Mouse (Mus musculus) MN1 (cell line): ENCODE data around the gene Ccl26.
"Not testable (repeated sequence)": the region's sequence is repeated elsewhere in the genome, so short reads cannot be mapped to it uniquely, and the experiment has no call there.

Experiments
- DNase-seq: peaks from one replicate; pipeline ENCODE4 v3.0.0-alpha.2; 2016; ENCODE audit warnings: low spot score

The Ccl26 gene

DNA sequence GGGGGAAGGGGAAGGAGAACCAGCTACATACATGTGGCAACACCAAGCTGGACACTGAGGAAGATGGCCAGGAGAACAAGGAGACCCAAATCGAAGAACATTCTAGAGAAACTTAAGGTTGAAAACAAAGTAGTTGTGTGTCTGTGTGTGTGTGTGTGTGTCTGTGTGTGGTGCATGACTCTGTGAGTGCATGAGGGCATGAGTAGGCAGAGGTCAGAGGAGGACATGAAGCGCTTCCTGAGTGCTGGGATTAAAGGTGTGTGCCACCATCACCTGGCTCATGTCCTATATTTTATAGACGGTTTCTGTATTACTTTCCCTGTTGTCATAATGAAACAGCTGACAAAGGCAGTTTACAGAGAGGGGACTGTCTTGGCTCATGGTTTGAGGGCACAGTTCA, at the start of gene Ccl26:
Gene Ccl26 (minus strand): TSS at position 101 of the 400 bp plus-strand sequence.
- no peak for DNase-seq

DNA sequence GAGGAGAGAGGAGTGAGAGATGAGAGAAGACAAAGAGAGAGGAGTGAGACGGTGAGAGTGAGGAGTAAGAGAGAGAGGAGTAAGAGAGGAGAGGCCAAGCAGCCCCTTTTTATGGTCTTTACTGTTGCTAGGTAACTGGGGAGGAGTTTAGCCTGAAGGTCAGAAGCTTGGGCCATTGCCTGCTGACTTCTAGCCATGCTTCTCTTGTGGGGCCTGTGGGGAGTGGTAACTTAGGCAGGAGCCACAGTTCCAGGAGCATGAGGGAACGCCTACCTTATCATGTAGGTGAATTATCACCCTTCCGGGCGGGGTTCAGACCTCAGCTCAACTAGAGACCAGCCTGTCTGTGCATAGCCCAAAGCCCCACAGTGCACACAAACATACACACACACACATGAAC, 46.4 kb upstream of the Ccl26 start:
- no peak for DNase-seq

DNA sequence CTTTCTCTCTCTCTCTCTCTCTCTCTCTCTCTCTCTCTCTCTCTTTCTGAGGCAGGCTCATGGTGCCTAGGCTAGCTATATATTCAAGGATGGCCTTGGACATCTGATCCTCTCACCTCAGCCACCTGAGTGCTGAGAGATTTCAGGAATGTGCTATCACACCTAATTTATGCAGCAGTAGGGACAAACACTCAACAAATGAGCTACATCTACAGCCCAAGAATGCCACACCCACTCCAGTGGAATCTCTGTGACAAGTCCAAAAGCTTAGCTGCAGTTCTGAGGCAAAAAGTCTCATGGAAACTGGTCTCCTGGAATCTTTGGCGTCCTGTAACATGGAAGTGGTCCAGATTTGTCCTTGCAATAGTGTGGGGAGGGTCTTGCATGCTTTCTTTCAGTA, 44.2 kb upstream of the Ccl26 start:
- DNase-seq: no peak

DNA sequence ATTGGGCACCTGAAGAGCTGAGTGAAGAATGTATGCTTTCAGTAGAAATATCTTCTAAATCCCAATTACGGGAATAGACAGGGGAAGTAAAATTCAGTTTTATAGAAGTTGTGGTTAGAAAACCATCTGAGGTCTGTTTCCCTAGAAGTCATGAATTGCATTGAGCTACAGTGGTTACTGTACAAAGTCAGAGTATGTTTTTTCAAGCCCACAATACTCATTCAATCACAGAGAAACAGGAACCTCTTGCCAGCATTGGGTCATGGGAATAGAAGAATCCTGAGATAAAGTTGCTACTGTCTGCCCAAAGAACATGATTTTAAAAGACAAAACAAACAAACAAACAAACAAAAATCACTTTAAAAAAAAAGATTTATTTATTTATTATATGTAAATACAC, 43.3 kb upstream of the Ccl26 start:
- not testable (repeated sequence) for DNase-seq

DNA sequence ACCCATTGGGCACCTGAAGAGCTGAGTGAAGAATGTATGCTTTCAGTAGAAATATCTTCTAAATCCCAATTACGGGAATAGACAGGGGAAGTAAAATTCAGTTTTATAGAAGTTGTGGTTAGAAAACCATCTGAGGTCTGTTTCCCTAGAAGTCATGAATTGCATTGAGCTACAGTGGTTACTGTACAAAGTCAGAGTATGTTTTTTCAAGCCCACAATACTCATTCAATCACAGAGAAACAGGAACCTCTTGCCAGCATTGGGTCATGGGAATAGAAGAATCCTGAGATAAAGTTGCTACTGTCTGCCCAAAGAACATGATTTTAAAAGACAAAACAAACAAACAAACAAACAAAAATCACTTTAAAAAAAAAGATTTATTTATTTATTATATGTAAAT, 41.3 kb upstream of the Ccl26 start:
- not testable (repeated sequence) for DNase-seq

DNA sequence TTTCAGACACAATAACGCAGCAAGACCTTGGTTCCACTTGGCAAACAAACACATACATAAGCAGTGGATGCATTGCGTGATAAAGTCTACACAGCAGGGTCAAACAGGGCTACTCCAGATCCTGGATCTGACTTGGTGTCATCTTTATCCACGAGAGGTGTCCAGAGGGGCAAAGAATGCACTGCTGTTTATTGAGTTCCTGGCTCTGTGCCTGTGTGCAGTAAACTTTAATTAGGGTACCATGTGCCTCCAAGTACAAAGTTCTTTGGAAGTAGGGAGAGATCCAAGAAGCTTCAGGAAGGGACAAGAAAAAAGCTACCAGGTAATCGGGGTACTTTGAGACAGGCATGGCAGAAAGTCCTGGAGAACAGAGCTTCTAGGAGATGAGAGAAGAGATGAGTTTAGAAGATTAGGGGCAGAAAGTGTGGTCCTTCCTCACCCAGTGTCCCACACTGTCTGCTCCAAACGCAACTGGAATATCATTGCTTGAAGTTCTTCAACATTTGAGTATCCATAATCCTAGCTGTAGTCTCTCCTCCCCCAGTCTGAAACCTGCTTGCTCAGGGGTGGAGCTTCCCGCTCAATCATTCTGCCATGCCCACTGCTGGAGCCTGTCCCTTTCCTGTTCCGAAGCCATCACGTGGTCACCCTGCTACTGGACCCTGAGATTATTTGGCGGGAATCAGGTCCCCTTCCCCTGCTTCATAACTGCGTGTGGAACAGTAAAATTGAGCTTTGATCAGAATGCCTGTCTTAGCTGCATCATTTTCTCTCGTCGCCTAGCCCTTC, 26.8 kb upstream of the Ccl26 start:
- DNase-seq: no peak

DNA sequence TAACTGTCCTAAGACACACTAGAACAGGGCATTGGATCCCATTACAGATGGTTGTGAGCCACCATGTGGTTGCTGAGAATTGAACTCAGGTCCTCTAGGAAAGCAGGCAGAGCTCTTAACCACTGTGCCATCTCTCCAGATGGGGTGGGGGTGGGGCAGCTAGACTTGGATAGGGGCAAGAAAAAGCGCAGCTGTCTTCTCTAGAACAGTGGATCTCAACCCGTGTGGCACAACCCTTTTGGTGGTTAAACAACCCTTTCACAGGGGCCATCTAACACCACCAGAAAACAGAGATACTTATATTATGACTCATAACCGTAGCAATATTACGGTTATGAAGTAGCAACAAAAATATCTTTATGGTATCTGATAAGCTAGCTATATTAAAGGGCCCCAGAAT, 24.4 kb upstream of the Ccl26 start:
- DNase-seq: no peak

DNA sequence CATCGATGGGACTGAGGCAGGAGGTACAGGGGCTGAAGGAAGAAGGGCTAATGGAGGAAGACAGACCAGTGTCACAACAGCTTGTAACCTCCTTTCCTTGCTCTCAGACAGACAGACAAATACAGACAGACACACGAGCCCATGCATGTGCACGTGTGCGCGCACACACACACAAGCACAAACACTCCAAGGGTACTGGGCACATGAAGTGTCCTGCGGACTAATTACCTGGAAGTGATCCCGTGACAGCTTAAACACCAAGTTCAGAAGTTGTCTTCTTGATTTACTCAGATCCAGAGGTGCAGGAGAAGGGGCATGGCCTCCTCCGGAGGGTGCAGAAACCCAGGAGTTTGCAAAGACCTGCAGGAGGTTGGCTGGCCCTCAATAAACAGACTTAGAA, 22.3 kb upstream of the Ccl26 start:
- DNase-seq: no peak

DNA sequence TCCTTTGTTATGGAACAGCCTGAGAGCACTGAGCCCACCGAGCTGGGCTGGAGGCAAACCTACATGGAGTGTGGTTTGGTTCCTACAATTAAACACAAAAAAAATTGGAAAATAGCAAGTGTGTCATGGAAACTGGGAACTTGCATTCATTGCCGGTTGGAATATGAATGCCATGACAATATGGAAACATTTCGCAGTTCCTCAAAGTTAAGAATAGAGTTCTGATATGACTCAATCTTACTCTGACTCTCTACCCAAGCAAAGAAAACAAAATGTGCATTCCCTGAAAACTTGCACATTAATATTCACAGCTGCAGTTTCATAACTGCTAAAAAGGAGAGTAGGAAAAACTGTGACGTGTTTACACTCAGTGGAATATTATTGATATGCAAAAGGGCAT, 19.0 kb upstream of the Ccl26 start:
- no peak for DNase-seq

DNA sequence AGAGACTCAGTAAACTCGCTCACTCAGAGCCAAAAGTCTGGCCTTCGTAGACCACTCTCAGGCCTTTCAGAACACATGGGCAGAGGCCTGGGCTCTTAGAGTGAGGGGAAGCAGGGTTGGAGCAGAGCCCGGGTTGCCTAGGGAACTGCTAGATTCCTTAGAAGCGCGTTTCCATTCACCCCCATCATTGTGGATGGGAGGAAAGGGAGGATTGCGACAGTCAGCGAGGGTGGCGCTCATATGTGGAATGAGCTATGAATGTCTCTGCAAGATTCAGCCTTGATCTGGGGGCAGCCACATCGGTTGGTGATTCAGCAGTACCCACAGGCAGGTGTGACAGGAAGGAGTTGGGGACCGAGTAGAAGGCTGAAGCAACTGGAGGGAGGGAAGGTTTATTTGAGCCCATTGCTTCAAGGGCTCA, 16.0 kb upstream of the Ccl26 start:
- no peak for DNase-seq

DNA sequence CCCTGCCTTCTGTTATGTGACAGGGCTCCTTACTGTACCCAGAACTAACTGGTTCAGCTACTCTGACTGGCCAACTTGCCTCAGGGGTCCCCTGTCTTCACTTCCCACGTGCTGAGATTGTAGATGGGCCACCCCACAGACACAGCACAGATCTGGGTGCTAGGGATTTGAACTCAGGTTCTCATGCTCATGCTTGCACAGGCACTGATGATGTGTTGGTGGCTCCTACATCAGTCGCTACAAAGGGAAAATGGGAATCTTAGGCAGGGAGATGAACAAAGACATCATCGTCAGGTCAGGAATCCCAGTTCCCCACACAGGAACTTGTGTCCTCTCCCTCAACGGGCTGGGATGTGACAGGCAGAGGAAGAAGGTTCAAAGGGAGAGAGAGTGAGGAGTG, 12.7 kb upstream of the Ccl26 start:
- DNase-seq: no peak

DNA sequence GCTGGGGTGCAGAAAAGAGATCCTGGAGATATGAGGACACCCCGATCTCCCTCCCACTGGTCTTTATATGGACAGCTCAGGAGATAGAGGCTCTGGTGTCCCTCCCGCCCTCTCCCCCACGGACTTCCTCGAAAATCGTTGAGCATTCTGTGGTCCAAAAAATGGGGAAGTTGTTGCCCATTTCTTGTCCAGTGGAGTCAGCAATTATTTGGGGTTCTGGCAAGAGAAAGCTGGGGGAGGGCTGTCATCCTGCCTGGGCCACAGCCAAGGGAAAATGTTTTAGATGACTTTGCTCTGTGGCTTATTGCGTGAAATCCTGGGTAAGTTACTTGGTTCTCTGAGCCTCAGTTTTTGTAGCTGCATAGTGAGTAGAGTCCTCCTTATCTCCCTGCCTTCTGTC, 9.6 kb upstream of the Ccl26 start, which contains the start of gene Ccl24:
Gene Ccl24 (minus strand): TSS at position 44 of the 400 bp plus-strand sequence.
- DNase-seq: no peak

DNA sequence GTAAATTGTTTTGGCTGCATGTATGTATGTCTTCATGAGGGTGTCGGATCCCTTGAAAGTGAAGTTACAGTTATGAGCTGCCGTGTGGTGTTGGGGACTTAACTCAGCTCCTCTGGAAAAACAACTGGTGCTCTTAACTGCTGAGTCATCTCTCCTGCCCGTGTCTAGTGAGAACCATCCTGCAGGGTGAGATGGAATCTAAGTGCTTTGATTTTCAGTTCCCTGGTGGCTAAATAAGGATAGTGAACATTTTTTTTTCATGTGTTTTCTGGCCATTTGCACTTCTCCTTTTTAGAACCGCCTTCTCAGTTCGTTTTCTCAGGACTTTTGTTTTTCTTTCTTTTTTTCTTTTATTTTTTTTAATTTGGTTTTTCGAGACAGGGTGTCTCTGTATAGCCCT, 5.3 kb upstream of the Ccl26 start:
- DNase-seq: peak; percentile 42

DNA sequence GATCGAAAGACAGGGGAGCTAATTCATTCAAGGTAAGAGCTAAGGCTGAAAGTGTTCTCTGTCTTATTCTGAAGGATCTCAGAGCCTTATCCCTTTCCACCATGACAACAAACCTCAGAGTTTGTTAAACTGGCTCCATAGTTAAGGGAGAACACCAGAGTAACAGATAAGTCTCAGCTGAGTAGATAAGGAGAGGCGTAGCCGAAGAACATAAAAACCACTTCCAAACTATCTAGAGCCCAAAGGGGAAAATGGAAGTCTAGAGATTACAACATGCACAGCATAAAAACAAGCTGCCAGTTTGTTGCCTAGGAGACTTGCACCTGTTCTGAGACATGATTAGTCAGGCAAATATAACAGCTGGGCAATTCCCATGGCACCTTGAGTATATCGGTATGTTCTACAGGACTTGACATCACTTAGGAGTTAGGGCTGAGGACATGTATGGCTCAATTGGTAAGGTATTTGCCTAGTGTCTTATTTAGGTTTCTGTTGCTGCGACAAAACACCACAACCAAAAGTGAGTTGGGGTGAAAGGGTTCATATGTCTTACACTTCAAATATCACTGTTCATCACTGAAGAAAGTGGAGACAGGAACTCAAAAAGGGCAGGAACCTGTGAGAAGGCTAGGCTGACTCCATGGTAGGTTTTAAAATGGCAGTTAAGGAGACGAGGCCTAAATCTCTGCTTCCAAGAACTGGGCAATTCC, 4.3 kb upstream of the Ccl26 start:
- DNase-seq: no peak

DNA sequence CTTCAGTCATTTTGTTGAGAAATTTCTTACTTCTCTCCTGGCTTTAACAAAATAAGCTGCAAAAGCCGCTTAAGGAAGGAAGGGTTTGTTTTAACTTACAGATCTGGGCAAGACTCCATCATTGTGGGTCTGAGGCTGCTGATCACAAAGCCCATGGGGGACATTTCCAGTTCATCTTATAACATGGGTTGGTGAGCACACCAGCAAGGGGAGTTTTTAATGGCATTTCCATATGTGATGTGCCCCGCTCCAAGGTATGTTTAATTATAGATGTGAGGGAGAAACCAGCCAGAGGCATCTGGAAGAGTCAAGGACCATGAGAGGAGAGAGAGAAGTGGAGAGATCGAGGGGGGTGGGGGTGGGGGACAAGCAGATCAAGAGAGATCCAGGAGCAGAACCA, 5.7 kb downstream of the Ccl26 start:
- DNase-seq: no peak

DNA sequence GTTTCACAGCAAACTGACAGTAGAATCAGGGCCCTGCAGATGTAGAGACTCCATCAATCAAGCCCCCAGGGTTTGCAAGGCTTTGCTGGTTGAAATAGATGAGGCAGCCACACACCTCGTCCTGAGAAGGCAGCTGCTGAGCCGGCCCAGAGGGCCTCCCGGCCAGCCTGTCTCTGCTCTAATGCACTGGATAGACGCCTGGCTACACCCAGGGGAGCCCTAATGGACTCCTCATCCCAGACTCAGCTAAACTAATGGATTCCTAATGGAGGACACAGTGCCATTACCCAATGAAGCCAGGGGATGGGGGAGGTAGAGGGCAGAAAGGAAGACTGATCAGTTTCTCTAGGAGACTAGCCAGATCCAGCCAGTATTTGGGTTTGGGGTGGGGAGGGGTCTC, 6.3 kb downstream of the Ccl26 start:
- peak; percentile 89 for DNase-seq

DNA sequence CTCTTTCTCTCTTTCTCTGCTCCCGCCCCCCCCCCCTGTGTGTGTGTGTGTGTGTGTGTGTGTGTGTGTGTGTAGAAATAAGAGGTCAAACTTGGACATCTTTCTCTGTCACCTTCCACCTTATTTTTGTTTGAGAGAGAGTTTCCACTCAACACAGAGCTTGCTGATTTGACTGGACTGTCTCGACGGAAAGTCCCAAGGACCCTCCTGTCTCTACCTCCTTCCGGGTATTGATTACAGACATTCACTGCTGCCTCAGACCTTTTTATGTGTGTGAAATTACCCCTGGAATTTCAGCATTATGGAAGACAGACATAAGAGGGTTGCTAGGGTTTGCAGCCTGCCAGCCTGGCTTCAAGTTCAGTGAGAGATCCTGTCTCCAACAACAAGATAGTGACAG, 7.1 kb downstream of the Ccl26 start:
- no peak for DNase-seq

DNA sequence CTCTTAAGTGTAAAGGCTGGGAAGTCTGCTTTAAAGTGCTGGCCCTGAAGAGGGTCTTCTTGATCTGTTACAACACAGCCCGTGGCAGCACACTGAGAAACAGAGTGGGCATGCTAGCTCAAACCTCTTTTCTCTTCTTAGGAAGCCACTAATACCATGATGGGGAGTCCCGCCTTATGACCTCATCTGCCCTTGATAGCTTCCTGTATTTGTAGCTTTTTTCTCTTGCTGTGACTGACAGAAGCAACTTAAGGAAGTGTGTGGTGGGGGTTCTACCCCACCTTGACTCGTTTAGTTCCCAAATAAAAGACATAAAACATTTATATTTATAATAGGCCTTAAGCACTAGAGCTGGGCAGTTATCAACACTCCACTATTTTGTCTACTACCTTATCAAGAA, 11.8 kb downstream of the Ccl26 start:
- no peak for DNase-seq

DNA sequence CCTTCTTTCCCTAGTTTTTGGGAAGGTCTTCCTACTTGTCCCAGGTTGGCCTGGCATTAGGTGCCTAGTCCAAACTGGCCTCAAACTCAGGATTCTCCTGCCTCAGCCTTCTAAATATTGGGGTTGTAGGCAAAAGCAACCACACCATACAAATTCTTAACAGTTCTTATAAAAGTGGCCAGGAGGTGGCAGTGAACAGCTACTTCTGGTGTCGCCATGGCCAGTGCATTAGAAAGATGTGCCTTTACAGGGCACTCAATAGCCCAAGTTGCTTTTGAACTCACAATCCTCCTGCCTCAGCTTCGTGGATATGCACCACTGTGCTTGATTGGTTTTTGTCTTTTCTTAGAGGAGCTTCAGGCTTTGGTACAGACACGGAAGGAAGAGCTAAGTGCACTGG, 12.5 kb downstream of the Ccl26 start:
- peak; percentile 76 for DNase-seq

DNA sequence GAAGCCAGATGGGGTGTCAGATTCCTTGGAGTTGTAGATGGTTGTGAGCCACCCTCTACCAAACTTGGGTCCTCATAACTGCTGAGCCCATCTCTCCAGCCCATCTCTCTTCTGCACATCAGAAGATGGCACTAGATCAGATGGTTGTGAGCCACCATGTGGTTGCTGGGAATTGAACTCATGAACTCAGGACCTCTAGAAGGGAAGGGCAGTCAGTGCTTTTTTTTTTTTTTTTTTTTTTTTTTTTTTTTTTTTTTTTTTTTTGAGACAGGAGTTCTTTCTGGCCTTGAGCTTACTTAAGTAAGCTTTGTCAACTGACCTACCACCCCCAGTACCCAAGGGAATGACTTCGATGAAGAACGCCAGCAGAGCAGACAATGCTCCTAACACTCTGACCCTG, 15.4 kb downstream of the Ccl26 start:
- no peak for DNase-seq

DNA sequence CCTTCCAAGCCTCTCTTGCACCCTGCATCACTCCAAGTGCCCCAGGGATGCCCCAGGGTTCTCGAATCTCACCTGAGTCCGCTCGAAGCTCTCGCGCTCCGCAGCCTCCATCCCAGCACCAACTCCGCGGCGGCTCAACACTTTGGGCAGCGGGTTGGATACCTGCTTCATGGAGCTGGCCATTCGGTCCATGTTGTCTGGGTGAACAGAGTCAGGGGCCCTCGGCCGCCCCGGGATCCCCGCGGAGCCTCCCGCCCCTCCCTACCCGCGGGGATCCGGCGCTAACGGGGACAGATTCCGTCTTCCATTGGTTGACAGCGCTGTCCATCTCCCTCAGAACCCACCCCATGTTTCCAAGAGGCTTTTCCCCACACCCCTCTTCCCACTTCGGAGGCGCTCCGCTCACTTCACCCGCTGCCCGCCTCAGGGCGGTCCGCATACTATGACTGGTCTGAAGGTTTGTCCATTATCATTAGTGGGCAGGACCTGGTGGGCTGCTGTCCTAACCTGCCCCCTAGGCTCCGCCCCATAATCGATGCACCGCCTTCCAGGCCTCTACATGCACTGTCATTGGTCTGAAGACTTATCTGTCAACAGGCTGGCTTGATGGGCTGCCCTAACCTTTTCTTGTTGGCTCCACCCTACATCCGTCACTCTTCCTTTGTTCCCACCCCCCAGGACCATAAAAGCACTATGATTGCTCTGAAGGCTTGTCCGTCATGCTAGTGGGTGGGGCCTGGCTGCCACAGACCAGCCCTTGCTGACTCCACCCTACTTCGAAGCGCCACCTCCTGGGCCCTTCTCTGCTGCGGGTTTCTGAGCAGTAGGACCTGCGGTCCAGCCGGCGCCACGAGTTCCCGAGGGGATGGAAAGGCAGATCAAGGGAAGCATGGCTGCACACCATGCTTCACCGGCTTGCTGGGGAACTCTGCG, 18.2 kb downstream of the Ccl26 start, which contains the start of gene Hip1:
Gene Hip1 (minus strand): TSS at position 256 of the 933 bp plus-strand sequence.
- DNase-seq: peak; percentile 100

DNA sequence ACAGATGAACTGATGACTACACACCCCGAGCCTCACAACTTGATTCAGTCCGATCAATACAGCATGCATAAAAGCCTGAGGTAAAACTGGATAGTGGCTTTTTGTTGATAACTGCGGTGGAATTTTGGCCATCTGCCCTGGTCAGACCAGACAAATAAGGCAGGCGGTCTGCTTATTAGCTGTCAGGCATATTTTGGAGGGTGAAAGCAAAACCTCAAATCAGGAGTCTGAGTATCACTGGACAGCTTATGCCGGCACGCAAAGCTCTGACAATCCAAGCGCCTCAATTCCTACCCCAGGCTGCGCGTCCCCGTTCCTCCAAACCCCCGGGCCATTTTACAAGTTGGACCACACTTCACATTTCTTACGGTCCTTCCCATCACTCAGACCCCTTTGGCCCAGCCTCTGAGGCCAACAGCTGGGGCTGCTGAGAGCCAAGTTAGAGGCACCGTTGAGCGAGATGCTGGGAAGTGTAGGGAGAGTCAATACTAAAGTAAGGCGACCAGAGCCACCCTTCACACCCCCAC, 19.3 kb downstream of the Ccl26 start:
- DNase-seq: peak; percentile 53
